Mouse (Mus musculus): ENCODE measurements around the gene Ppat. TPM values are rescaled to one million over a fixed set of nuclear protein-coding genes. Genes with fewer than 3 reads are reported as not detected.
A peak's percentile ranks its signal among the peaks of the same experiment; 100 is the strongest.

The Ppat gene
- total and polyA plus RNA-seq, 3 experiments: 65.8 to 156 (median 118) TPM

GRCm38 (mm10) chr5:76954271-76954900, 3.0 kb upstream of the Ppat start:
- no peak overlapping the region for H3K27ac ChIP-seq (ENCODE audit: insufficient read depth, low read depth)
- dilution Hi-C loops (cut with MboI; ENCODE audit: extremely low pct_ligation_motif_present, extremely low pct_unique_long_range_greater_than_20kb, low sequenced_read_pairs): no loop called here
- peaks cover 0 to 41% of the 10 kb centered on the region in 2 experiments; a peak in 2 of 4 replicates for H3K4me1 ChIP-seq (ENCODE audit: control insufficient read depth in 1 of 2, insufficient read depth in 2 of 2)
- H3K27me3 ChIP-seq (replicated peaks): no peaks in the 10 kb centered on the region
- peaks cover 61% of the 10 kb centered on the region for H3K79me2 ChIP-seq (replicated peaks; ENCODE audit: control insufficient read depth, extremely low read depth, insufficient read depth, poor library complexity, severe bottlenecking)
- in situ Hi-C loops (cut with MboI; ENCODE audit: low pct_ligation_motif_present, low pct_unique_long_range_greater_than_20kb, low sequenced_read_pairs): loop anchor here (5.0 kb wide), 1 partner anchor 42 kb away; no protein-coding TSS in a partner anchor
- peak; percentile 47 for DNase-seq (ENCODE audit: extremely low read depth)
- peak overlapping the region; percentile 30; the same call in 1 of the 2 replicates for H3K4me2 ChIP-seq (ENCODE audit: insufficient read depth, low read depth, poor library complexity, severe bottlenecking)
- peaks cover 26 to 50% of the 10 kb centered on the region in 2 experiments for H3K36me3 ChIP-seq (replicated peaks in 1 of 2; ENCODE audit: control insufficient read depth in 1 of 2, insufficient read depth in 1 of 2, low read length in 1 of 2)
- H3K9me3 ChIP-seq (replicated peaks; ENCODE audit: low read length): no peaks in the 10 kb centered on the region
- no peak overlapping the region for H3K4me3 ChIP-seq (replicated peaks in 1 of 3; ENCODE audit: low read depth in 2 of 3, low read length in 2 of 3, poor library complexity in 1 of 3)
- TF ChIP-seq TBP (conservative IDR thresholded peaks at IDR 0.05; ENCODE audit: low read depth, low read length): 0 out of 2 replicates have a peak, but pooled peaks have one; percentile 16
- TF ChIP-seq POLR2AphosphoS2 (IDR thresholded peaks at IDR 0.05; ENCODE audit: low read depth, low read length): no peak
- 0 out of 2 replicates have a peak overlapping the region, but pooled peaks have one; percentile 2 for H3K9ac ChIP-seq (ENCODE audit: insufficient read depth, low read depth)

GRCm38 (mm10) chr5:76953794-76954193, 2.4 kb upstream of the Ppat start:
- in situ Hi-C loops (cut with MboI; ENCODE audit: low pct_ligation_motif_present, low pct_unique_long_range_greater_than_20kb, low sequenced_read_pairs) (loop anchor here (5.0 kb wide), 1 partner anchor 41 kb away; no protein-coding TSS in a partner anchor), dilution Hi-C loops (cut with MboI; ENCODE audit: extremely low pct_ligation_motif_present, extremely low pct_unique_long_range_greater_than_20kb, low sequenced_read_pairs) (no loop called here)
- H3K4me3 ChIP-seq (replicated peaks in 1 of 3; ENCODE audit: low read depth in 2 of 3, low read length in 2 of 3, poor library complexity in 1 of 3): no peak overlapping the region
- no peak for DNase-seq (ENCODE audit: extremely low read depth)
- H3K4me1 ChIP-seq (ENCODE audit: control insufficient read depth in 1 of 2, insufficient read depth in 2 of 2): peaks cover 0 to 42% of the 10 kb centered on the region in 2 experiments; a peak in 2 of 4 replicates
- peaks cover 66% of the 10 kb centered on the region for H3K79me2 ChIP-seq (replicated peaks; ENCODE audit: control insufficient read depth, extremely low read depth, insufficient read depth, poor library complexity, severe bottlenecking)
- H3K36me3 ChIP-seq (replicated peaks in 1 of 2; ENCODE audit: control insufficient read depth in 1 of 2, insufficient read depth in 1 of 2, low read length in 1 of 2): peaks cover 23 to 47% of the 10 kb centered on the region in 2 experiments
- TF ChIP-seq MXI1 (IDR thresholded peaks at IDR 0.05; ENCODE audit: low read depth, low read length) (no peak), TCF12 (IDR thresholded peaks at IDR 0.05; ENCODE audit: low read depth, low read length) (no peak), MYC (IDR thresholded peaks at IDR 0.05; ENCODE audit: low read depth, low read length) (no peak), USF2 (conservative IDR thresholded peaks at IDR 0.05; ENCODE audit: low read depth, low read length) (no peak), CHD2 (IDR thresholded peaks at IDR 0.05; ENCODE audit: low read length) (no peak), RCOR1 (conservative IDR thresholded peaks at IDR 0.05; ENCODE audit: low read depth, low read length) (no peak), JUN (IDR thresholded peaks at IDR 0.05; ENCODE audit: insufficient read depth, low read depth, low read length) (no peak), USF1 (IDR thresholded peaks at IDR 0.05; ENCODE audit: low read depth, low read length) (no peak), SIN3A (IDR thresholded peaks at IDR 0.05; ENCODE audit: low read length) (no peak)
- H3K9me3 ChIP-seq (replicated peaks; ENCODE audit: low read length): no peaks in the 10 kb centered on the region
- 0 out of 2 replicates have a peak overlapping the region, but pooled peaks have one; percentile 2 for H3K9ac ChIP-seq (ENCODE audit: insufficient read depth, low read depth)
- no peak overlapping the region for H3K27ac ChIP-seq (ENCODE audit: insufficient read depth, low read depth)
- H3K4me2 ChIP-seq (ENCODE audit: insufficient read depth, low read depth, poor library complexity, severe bottlenecking): peak overlapping the region; percentile 58; the same call in 1 of the 2 replicates
- H3K27me3 ChIP-seq (replicated peaks): no peaks in the 10 kb centered on the region
